Mouse (Mus musculus): Measurements from ENCODE around the gene Efcab14.

DNA sequence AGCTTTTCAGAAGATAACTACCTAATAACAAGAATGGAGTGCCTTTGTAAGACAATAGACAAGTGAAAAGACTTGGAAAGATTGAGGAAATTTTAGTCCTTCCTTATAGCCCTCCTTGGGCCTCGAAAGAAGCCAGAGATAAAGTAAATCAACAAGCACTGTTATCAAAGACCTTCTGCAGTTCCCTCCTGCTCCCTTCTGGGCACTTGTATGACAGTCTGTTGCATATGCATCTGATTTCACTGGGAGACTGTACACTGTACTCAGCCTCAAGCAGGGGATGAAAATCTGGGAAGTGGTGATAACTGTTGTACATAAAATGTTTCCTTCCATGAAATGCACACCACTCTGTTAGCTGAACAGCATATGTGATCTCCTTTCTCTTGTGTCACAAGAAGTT is 11.8 kb downstream of the Efcab14 start:
- no peak for TF ChIP-seq CTCF (IDR thresholded peaks at IDR 0.05; ENCODE audit: low read depth, low read length)
- TF ChIP-seq POLR2A (IDR thresholded peaks at IDR 0.05; ENCODE audit: borderline replicate concordance, low read depth, low read length) = no peak
